ENCODE assay signal across 13 mouse cellular contexts in the genomic region with DNA sequence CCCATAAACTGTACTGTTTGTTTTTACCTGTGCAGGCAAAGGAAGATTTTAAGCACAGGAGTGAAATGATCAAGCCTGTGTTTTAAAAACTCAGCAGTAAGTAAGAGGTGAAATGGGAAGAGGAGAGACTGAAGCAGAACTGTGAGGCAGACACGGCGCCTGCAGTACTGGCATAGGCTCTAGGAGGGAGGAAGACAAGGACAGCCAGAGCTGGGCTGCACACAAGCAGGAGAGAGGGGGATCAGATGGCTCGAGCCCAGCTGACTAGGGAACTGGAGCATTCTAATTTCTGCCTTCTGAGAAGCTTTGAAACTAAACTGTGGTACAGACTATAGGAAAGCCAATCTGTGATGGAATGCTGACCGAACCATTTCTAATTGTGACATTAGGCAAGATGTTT. TPM values are rescaled to one million over a fixed set of nuclear protein-coding genes. Genes with fewer than 3 reads are reported as not detected.
DNase-seq lines count a peak whose midpoint lies in the region.
"Had no signal": no experiment of that assay in that cellular context is flagged by ENCODE, and none has a peak within 500 bp of the region (broad histone marks: within the 10 kb centered on the region; RNA-seq: fewer than 3 reads in every experiment).

No protein-coding gene starts in this region.

- peak; percentile 46 for DNase-seq in heart, adult 11 months
- DNase-seq in heart, postnatal 4 days, result no peak
- DNase-seq in brain, adult 2 months (ENCODE audit: low read depth, low spot score), result peak; percentile 52
- DNase-seq in cerebellum, adult 18-20 months, result peak; percentile 42 to 44
- peak; percentile 33 to 43 for DNase-seq in cerebellum, postnatal 36 days
- no peak for DNase-seq in MN1 (ENCODE audit: low spot score)
- no peak for DNase-seq in spleen, postnatal 14 days (ENCODE audit: low spot score in 2 of 2)
- DNase-seq: adrenal gland, adult 8-10 months; kidney, postnatal 25 days; left cerebral cortex, postnatal 4 days; lung, postnatal 4 days; thymus, postnatal 25 days had no signal

RNA-seq across cellular contexts. Expression of gene Rab6a, which starts 34.5 kb away (rescaled TPM):
- 10 to 100 TPM; 84.1 to 84.7 TPM for total RNA-seq in heart, postnatal 4 days (2021)

RNA-seq across cellular contexts. Expression of gene Mrpl48, which starts 35.4 kb away (rescaled TPM):
- total RNA-seq in heart, postnatal 4 days (2021), result 10 to 100 TPM; 74.9 to 78.5 TPM

RNA-seq across cellular contexts. Expression of gene Coa4, which starts 35.8 kb away (rescaled TPM):
- total RNA-seq in heart, postnatal 4 days (2021), result 10 to 100 TPM in 1 of 2 experiments, 1 to 10 TPM in 1; 9.7 to 10.6 TPM

RNA-seq across cellular contexts. Expression of gene Dnajb13, which starts 57.9 kb away (rescaled TPM):
- total RNA-seq in heart, postnatal 4 days (2021), result not detected
- total RNA-seq: granulocyte monocyte progenitor cell, adult 5-6 weeks had no signal

Comparison
In these comparisons a context has a peak if more than half of its experiments do, and no peak if none do; other contexts are left out.
1. DNase-seq: peak in heart, adult 11 months (single experiment), brain, adult 2 months (single experiment), cerebellum, adult 18-20 months (2 of 2) and cerebellum, postnatal 36 days (2 of 2); none in heart, postnatal 4 days (single experiment), MN1 (single experiment) and spleen, postnatal 14 days (0 of 2).